Mouse (Mus musculus) embryonic facial prominence, embryonic 12.5 days (tissue): Measurements from ENCODE around the gene Phactr4. TPM values are rescaled to one million over a fixed set of nuclear protein-coding genes. Genes with fewer than 3 reads are reported as not detected.

Experiments
- ATAC-seq: fragments of 200-750 bp; cut with Nextera tagmentation; 2 replicates; pipeline ENCODE4 v1.8.0; 2017; ENCODE audit not compliant: insufficient number of reproducible peaks, insufficient read depth, low FRiP score, low TSS enrichment
- H3K27ac ChIP-seq: fragments of 300-500 bp; sonication (generic); 2 replicates; pipeline ENCODE4 v1.5.1; 2016; ENCODE audit warnings: mild to moderate bottlenecking
- H3K27me3 ChIP-seq: fragments of 300-500 bp; sonication (generic); 2 replicates; pipeline ENCODE4 v1.6.1; 2016; ENCODE audit warnings: mild to moderate bottlenecking, moderate library complexity
- H3K36me3 ChIP-seq: fragments of 300-500 bp; sonication (generic); 2 replicates; pipeline ENCODE4 v1.6.1; 2016; ENCODE audit warnings: mild to moderate bottlenecking
- H3K4me1 ChIP-seq: fragments of 300-500 bp; sonication (generic); 2 replicates; pipeline ENCODE4 v1.6.1; 2016
- H3K4me2 ChIP-seq: fragments of 300-500 bp; sonication (generic); replicated peaks from 2 replicates; pipeline ENCODE4 v1.6.1; 2016; ENCODE audit warnings: mild to moderate bottlenecking, moderate library complexity
- H3K4me3 ChIP-seq: fragments of 300-500 bp; sonication (generic); 2 replicates; pipeline ENCODE4 v1.5.1; 2016; ENCODE audit warnings: mild to moderate bottlenecking
- H3K9ac ChIP-seq: fragments of 300-500 bp; sonication (generic); 2 replicates; pipeline ENCODE4 v1.6.1; 2016; ENCODE audit warnings: mild to moderate bottlenecking, moderate library complexity
- H3K9me3 ChIP-seq: fragments of 300-500 bp; sonication (generic); 2 replicates; pipeline ENCODE4 v1.6.1; 2016; ENCODE audit warnings: mild to moderate bottlenecking, moderate library complexity
- WGBS: fragments of 180-500 bp; shearing (Covaris S2); methylation state at CpG from one replicate; pipeline ENCODE4 v1.1.7; 2016; 5-methylcytosine and 5-hydroxymethylcytosine counted together
- polyA plus RNA-seq: library from polyadenylated mRNA; unstranded; fragments of >200 nt; fragmentation: Nextera tagmentation; extraction: Ambion mirVana; gene quantifications from 2 replicates; pipeline ENCODE4 v1.2.1, GENCODE M21; 2016

The Phactr4 gene
- polyA plus RNA-seq, 1 experiment from 2014 or later: 22.9 TPM

- no peak for ATAC-seq
- Histone ChIP-seq H3K9me3 (no peaks in the 10 kb centered on the region), H3K4me1 (no peaks in the 10 kb centered on the region), H3K4me3 (no peak overlapping the region), H3K27me3 (no peaks in the 10 kb centered on the region), H3K27ac (no peak overlapping the region), H3K4me2 (no peak overlapping the region), H3K36me3 (peaks cover 33% of the 10 kb centered on the region), H3K9ac (no peak overlapping the region)
- 80% methylated on average over 5 of the region's 5 CpGs for WGBS
These were observed 34.7 kb downstream of the Phactr4 start for GRCm38 (mm10) chr4:132387617-132388016.

GRCm38 (mm10) chr4:132386846-132387245, 35.4 kb downstream of the Phactr4 start:
- Histone ChIP-seq H3K36me3 (peaks cover 39% of the 10 kb centered on the region), H3K9me3 (no peaks in the 10 kb centered on the region), H3K27ac (no peak overlapping the region), H3K4me1 (no peaks in the 10 kb centered on the region), H3K4me3 (no peak overlapping the region), H3K9ac (no peak overlapping the region), H3K4me2 (no peak overlapping the region), H3K27me3 (no peaks in the 10 kb centered on the region)
- ATAC-seq: no peak
- 88% methylated on average over 7 of the region's 7 CpGs for WGBS

DNA sequence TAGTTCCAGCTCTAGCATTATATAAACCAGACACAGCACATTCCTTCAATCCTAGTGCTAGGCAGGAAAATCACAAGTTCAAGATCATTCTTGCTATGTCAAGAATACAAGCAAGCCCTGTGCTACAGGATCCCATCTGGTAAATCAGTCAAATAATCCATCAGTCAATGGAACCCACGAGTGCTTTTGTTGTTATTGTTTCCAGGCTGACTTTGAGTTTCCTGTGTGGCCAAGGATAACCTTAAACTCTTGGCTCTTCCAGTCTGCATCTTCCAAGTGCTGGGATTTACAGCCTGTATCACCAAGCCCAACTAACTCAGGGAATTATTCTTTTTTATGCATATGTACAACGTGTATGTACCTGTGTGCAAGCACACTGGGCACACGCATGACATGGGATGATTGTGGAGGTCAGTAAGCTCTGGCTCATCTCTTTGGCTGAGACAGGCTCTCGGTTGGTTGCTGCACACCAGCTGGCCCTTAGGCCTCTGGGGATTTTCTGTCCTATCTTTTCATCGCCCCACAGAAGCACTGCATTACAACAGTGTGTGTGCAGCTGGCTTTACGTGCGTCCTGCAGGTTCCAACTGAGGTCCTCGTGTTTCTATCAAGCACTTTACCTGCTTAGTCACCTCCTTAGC, 36.4 kb downstream of the Phactr4 start:
- H3K4me3 ChIP-seq: no peak overlapping the region
- H3K9me3 ChIP-seq: no peaks in the 10 kb centered on the region
- no peak for ATAC-seq
- WGBS: 83% methylated on average over 8 of the region's 8 CpGs
- H3K4me1 ChIP-seq: no peaks in the 10 kb centered on the region
- H3K27ac ChIP-seq: no peak overlapping the region
- H3K36me3 ChIP-seq: peaks cover 39% of the 10 kb centered on the region
- no peaks in the 10 kb centered on the region for H3K27me3 ChIP-seq
- no peak overlapping the region for H3K4me2 ChIP-seq
- no peak overlapping the region for H3K9ac ChIP-seq

GRCm38 (mm10) chr4:132383455-132383854, 38.8 kb downstream of the Phactr4 start:
- Histone ChIP-seq H3K27ac (no peak overlapping the region), H3K36me3 (peaks cover 43% of the 10 kb centered on the region), H3K4me1 (no peaks in the 10 kb centered on the region), H3K4me3 (no peak overlapping the region), H3K9ac (no peak overlapping the region), H3K4me2 (no peak overlapping the region), H3K27me3 (no peaks in the 10 kb centered on the region), H3K9me3 (no peaks in the 10 kb centered on the region)
- 89% methylated on average over 3 of the region's 3 CpGs for WGBS
- ATAC-seq: no peak

- Histone ChIP-seq H3K4me1 (no peaks in the 10 kb centered on the region), H3K27me3 (no peaks in the 10 kb centered on the region), H3K4me2 (no peak overlapping the region), H3K36me3 (peaks cover 54% of the 10 kb centered on the region), H3K9ac (no peak overlapping the region), H3K9me3 (no peaks in the 10 kb centered on the region), H3K4me3 (no peak overlapping the region), H3K27ac (no peak overlapping the region)
- ATAC-seq: no peak
- WGBS: 91% methylated on average over 4 of the region's 4 CpGs
These were observed 40.0 kb downstream of the Phactr4 start for GRCm38 (mm10) chr4:132382296-132382695.

- Histone ChIP-seq H3K4me3 (no peak overlapping the region), H3K27ac (no peak overlapping the region), H3K9ac (no peak overlapping the region), H3K9me3 (no peaks in the 10 kb centered on the region), H3K4me2 (no peak overlapping the region), H3K27me3 (no peaks in the 10 kb centered on the region), H3K36me3 (peaks cover 54% of the 10 kb centered on the region), H3K4me1 (no peaks in the 10 kb centered on the region)
- WGBS: 99% methylated on average over 2 of the region's 2 CpGs
- ATAC-seq: no peak
These were observed 41.2 kb downstream of the Phactr4 start for GRCm38 (mm10) chr4:132380965-132381616.

DNA sequence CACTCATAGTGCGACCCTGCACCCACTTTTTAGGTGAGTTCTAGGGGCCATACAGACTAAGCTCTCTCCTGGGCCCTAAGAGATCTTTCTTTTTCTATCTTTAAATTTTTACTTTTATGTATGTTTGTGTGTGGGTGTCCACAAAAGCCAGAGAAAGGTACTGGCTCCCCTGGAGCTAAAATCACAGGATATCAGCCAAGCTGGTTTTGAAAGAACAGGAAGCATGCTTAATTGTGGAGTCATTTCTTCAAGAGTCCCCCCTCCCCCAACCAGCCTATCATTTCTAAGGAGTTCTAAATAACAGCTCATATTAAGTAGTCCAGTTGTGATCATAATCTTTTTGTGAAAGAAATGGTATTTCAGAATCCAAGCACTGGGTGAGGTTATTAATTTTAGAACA, 48.5 kb downstream of the Phactr4 start:
- H3K36me3 ChIP-seq: peaks cover 68% of the 10 kb centered on the region
- no peak overlapping the region for H3K9ac ChIP-seq
- WGBS: 92% methylated on average over 1 of the region's 1 CpGs

GRCm38 (mm10) chr4:132369953-132370750, 52.1 kb downstream of the Phactr4 start:
- Histone ChIP-seq H3K9ac (no peak overlapping the region), H3K36me3 (peaks cover 80% of the 10 kb centered on the region), H3K4me2 (no peak overlapping the region), H3K9me3 (no peaks in the 10 kb centered on the region), H3K4me3 (no peak overlapping the region), H3K27ac (no peak overlapping the region), H3K27me3 (no peaks in the 10 kb centered on the region), H3K4me1 (no peaks in the 10 kb centered on the region)
- 76% methylated on average over 8 of the region's 8 CpGs for WGBS
- ATAC-seq: no peak

More for the DNA sequence above, 48.5 kb downstream of the Phactr4 start:
- Histone ChIP-seq H3K4me1 (no peaks in the 10 kb centered on the region), H3K27ac (no peak overlapping the region), H3K27me3 (no peaks in the 10 kb centered on the region), H3K4me2 (no peak overlapping the region), H3K4me3 (no peak overlapping the region), H3K9me3 (no peaks in the 10 kb centered on the region)
- no peak for ATAC-seq

- no peak for ATAC-seq
- WGBS: 90% methylated on average over 18 of the region's 18 CpGs
- no peaks in the 10 kb centered on the region for H3K27me3 ChIP-seq
- no peaks in the 10 kb centered on the region for H3K4me1 ChIP-seq
- H3K4me2 ChIP-seq: no peak overlapping the region
- no peaks in the 10 kb centered on the region for H3K9me3 ChIP-seq
- no peak overlapping the region for H3K4me3 ChIP-seq
- no peak overlapping the region for H3K27ac ChIP-seq
- no peak overlapping the region for H3K9ac ChIP-seq
- peaks cover 89% of the 10 kb centered on the region for H3K36me3 ChIP-seq
These were observed 54.6 kb downstream of the Phactr4 start for GRCm38 (mm10) chr4:132367480-132368201.

- no peak overlapping the region for H3K27ac ChIP-seq
- no peaks in the 10 kb centered on the region for H3K9me3 ChIP-seq
- no peak for ATAC-seq
- H3K4me2 ChIP-seq: no peak overlapping the region
- H3K27me3 ChIP-seq: no peaks in the 10 kb centered on the region
- H3K4me1 ChIP-seq: no peaks in the 10 kb centered on the region
- no peak overlapping the region for H3K9ac ChIP-seq
- no peak overlapping the region for H3K4me3 ChIP-seq
- H3K36me3 ChIP-seq: peaks cover 86% of the 10 kb centered on the region
- 58% methylated on average over 13 of the region's 13 CpGs for WGBS
These were observed 56.7 kb downstream of the Phactr4 start for GRCm38 (mm10) chr4:132365450-132366060.

DNA sequence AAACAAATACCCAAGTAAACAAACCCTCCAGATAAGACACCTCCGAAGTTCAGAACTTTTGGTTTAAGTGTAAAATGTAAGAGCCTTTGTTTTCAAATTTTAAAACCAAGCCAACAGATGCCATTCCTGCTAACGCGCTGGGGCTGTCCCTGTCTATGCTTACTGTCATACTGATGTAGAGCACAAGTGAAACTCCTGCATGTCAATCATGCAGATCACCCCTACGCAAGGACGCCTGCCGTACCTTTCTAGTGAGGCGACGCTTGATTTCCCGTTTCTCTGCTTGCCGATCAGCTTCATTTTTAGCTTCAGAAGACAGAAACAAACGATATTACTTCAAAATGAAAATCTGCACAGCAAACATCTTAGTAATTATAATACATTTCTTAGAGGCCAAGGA, 58.8 kb downstream of the Phactr4 start:
- WGBS: 96% methylated on average over 11 of the region's 11 CpGs

More for the DNA sequence above, 58.8 kb downstream of the Phactr4 start:
- H3K9me3 ChIP-seq: no peaks in the 10 kb centered on the region
- H3K9ac ChIP-seq: no peak overlapping the region
- no peak for ATAC-seq
- no peaks in the 10 kb centered on the region for H3K4me1 ChIP-seq
- peaks cover 85% of the 10 kb centered on the region for H3K36me3 ChIP-seq
- H3K4me3 ChIP-seq: no peak overlapping the region
- no peak overlapping the region for H3K4me2 ChIP-seq
- H3K27ac ChIP-seq: no peak overlapping the region
- no peaks in the 10 kb centered on the region for H3K27me3 ChIP-seq
